Mouse (Mus musculus): ENCODE results near the gene Clec4d.

Clec4d gene

GRCm38 (mm10) chr6:123308033-123308432 lies 46.1 kb downstream of the Clec4d start, which contains the start of gene Vmn2r19:
Gene Vmn2r19, plus strand, starts transcription at chr6:123308333.
- DNase-seq (ENCODE audit: low read depth, low spot score) = no peak

All from ZHBTc4 (cell line).